Mouse (Mus musculus): Measurements from ENCODE around the gene Cpt1c. TPM values are rescaled to one million over a fixed set of nuclear protein-coding genes. Genes with fewer than 3 reads are reported as not detected.

Gene Cpt1c
- polyA plus RNA-seq, 1 experiment, result 5.5 TPM

DNA sequence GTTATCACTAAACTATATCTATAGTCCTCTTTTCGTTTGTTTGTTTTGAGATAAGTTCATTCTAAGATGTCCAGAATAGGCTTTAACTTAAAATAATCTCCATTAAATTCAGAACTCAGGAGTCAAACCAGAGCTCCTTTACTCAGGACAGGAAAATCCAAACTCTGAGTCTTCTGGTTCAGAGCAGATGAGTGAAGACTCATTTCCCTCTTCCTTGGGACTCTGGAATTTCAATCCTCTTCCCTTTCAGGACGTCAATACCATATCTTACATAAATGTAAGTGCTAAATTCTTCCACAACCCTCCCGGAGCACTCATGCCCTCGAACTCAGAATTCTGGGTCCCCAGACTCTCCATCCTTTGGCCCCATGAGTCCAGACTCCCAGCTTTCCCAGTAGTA is 42.1 kb upstream of the Cpt1c start:
- Histone ChIP-seq H3K79me3 (ENCODE audit: low read depth) (peaks cover 31% of the 10 kb centered on the region), H3K79me2 (ENCODE audit: control insufficient read depth, insufficient read depth) (peaks cover 46% of the 10 kb centered on the region), H3ac (ENCODE audit: control insufficient read depth, insufficient read length, low read depth) (peak overlapping the region; percentile 67), H3K27me3 (ENCODE audit: control insufficient read depth, insufficient read depth, insufficient read length) (no peaks in the 10 kb centered on the region), H3K36me3 (ENCODE audit: control insufficient read depth, insufficient read depth) (peaks cover 16% of the 10 kb centered on the region), H3K4me3 (ENCODE audit: insufficient read depth, poor library complexity, severe bottlenecking) (peak overlapping the region; percentile 26)
- TF ChIP-seq MAX (IDR thresholded peaks at IDR 0.05) (no peak), FOSL1 (IDR thresholded peaks at IDR 0.05; ENCODE audit: insufficient read depth, low read length, poor library complexity, severe bottlenecking) (no peak), USF1 (IDR thresholded peaks at IDR 0.05; ENCODE audit: low read depth) (no peak), CEBPB (IDR thresholded peaks at IDR 0.05; ENCODE audit: low read depth) (no peak), MYOG (IDR thresholded peaks at IDR 0.05; ENCODE audit: control insufficient read depth, extremely low read depth, insufficient read length) (no peak), MYOD1 (IDR thresholded peaks at IDR 0.05; ENCODE audit: control insufficient read depth, insufficient read length, low read depth) (no peak), CTCF (IDR thresholded peaks at IDR 0.05; ENCODE audit: control insufficient read depth, insufficient read depth, insufficient read length) (no peak)

DNA sequence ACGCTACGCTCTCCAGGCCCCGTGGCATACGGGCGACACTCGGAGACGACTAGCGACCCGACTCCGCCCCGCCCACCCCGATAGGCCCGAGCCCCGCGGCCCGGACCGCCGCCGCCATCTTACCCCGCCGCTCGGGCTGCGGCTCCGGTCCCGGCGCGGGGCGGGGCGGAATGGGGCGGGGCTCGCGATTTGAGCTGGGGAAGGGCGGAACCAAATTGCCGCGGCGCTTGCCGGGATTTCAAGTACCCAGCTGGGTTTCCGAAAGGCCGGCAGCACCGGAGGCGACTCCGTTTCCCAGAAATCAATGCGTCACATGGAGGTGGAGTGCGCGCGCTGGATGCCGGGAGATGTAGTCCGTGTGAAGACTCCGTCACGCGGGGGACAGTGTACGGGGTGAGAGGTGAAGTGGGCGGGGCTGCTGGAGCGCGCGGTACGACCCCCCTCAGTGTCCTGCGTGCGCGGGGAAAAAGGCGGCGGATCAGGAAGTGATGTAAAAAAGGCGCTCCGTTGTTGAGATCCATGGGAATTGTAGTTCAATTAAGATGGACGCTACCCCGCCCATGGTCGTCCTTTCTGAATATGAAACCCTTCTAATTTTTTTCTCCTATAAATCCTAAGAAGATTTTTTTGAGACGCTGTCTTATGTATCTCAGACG is 41.4 kb upstream of the Cpt1c start, which contains the start of gene Scaf1:
TSS of gene Scaf1 (minus strand) at position 407 of the 656 bp plus-strand sequence.
- H3K36me3 ChIP-seq (ENCODE audit: control insufficient read depth, insufficient read depth), result peaks cover 21% of the 10 kb centered on the region
- peak; percentile 85 for TF ChIP-seq USF1 (IDR thresholded peaks at IDR 0.05; ENCODE audit: low read depth)
- no peak for TF ChIP-seq CTCF (IDR thresholded peaks at IDR 0.05; ENCODE audit: control insufficient read depth, insufficient read depth, insufficient read length)
- no peak for TF ChIP-seq MYOG (IDR thresholded peaks at IDR 0.05; ENCODE audit: control insufficient read depth, extremely low read depth, insufficient read length)
- TF ChIP-seq CEBPB (IDR thresholded peaks at IDR 0.05; ENCODE audit: low read depth), result no peak
- H3K79me3 ChIP-seq (ENCODE audit: low read depth), result peaks cover 31% of the 10 kb centered on the region
- H3K4me3 ChIP-seq (ENCODE audit: insufficient read depth, poor library complexity, severe bottlenecking), result peak within 1 kb of the TSS; percentile 89
- H3ac ChIP-seq (ENCODE audit: control insufficient read depth, insufficient read length, low read depth), result peak within 1 kb of the TSS; percentile 99
- H3K79me2 ChIP-seq (ENCODE audit: control insufficient read depth, insufficient read depth), result peaks cover 50% of the 10 kb centered on the region
- no peaks in the 10 kb centered on the region for H3K27me3 ChIP-seq (ENCODE audit: control insufficient read depth, insufficient read depth, insufficient read length)

DNA sequence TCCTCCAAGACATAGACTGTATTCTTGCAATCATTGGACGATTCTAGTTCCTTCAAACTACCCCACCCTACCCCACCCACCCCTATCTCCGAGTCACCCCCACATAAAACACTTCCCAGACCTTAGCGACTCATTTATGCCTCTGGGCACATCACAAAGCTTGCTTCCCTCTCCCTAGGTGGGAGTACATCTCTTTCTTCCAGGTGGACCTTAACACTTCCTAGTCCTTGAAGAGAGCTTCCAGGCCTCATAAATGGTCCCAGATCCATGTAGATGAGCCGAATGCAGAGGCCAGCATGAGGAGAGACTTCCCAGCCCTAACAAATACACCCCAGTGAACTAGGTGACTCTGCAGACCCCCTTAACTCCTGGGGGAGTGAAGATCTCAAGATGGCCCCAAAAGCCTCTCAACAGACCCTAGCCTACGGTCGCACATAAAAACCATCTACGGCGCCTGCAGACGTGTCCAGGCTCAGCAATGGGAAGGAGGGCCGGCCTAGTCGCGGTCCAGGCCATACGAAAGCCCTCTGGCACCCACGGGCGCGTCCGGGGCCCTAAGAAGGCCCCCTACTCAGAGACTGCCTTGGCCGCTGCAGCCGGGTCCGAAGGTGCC is 40.8 kb upstream of the Cpt1c start:
- H3ac ChIP-seq (ENCODE audit: control insufficient read depth, insufficient read length, low read depth), result peak overlapping the region; percentile 99
- H3K4me3 ChIP-seq (ENCODE audit: insufficient read depth, poor library complexity, severe bottlenecking), result peak overlapping the region; percentile 89
- TF ChIP-seq MYOD1 (IDR thresholded peaks at IDR 0.05; ENCODE audit: control insufficient read depth, insufficient read length, low read depth), result no peak
- TF ChIP-seq CEBPB (IDR thresholded peaks at IDR 0.05; ENCODE audit: low read depth), result no peak
- no peak for TF ChIP-seq MYOG (IDR thresholded peaks at IDR 0.05; ENCODE audit: control insufficient read depth, extremely low read depth, insufficient read length)
- TF ChIP-seq USF1 (IDR thresholded peaks at IDR 0.05; ENCODE audit: low read depth), result no peak
- no peak for TF ChIP-seq CTCF (IDR thresholded peaks at IDR 0.05; ENCODE audit: control insufficient read depth, insufficient read depth, insufficient read length)
- no peak for TF ChIP-seq MAX (IDR thresholded peaks at IDR 0.05)
- no peak for TF ChIP-seq FOSL1 (IDR thresholded peaks at IDR 0.05; ENCODE audit: insufficient read depth, low read length, poor library complexity, severe bottlenecking)
- peaks cover 21% of the 10 kb centered on the region for H3K36me3 ChIP-seq (ENCODE audit: control insufficient read depth, insufficient read depth)
- peaks cover 53% of the 10 kb centered on the region for H3K79me2 ChIP-seq (ENCODE audit: control insufficient read depth, insufficient read depth)
- H3K27me3 ChIP-seq (ENCODE audit: control insufficient read depth, insufficient read depth, insufficient read length), result no peaks in the 10 kb centered on the region
- H3K79me3 ChIP-seq (ENCODE audit: low read depth), result peaks cover 31% of the 10 kb centered on the region

DNA sequence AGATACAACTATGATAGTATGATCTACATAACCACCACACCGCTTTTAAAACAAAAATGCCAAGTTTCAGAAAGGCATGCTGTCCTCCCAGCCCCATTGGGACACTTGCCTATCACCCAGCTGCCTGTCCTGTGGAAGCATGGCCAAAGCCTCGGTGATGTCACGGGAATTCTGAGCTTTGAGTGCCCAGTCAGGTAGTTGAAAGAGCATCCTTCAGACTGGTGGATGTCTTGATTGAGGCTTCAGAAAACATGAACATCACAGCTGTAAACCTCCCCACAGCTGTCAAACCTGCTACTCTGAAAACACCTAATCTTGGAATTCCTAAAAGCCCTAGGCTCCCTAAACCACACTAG is 39.4 kb upstream of the Cpt1c start:
- Histone ChIP-seq H3ac (ENCODE audit: control insufficient read depth, insufficient read length, low read depth) (no peak overlapping the region), H3K36me3 (ENCODE audit: control insufficient read depth, insufficient read depth) (peaks cover 33% of the 10 kb centered on the region), H3K79me2 (ENCODE audit: control insufficient read depth, insufficient read depth) (peaks cover 66% of the 10 kb centered on the region), H3K27me3 (ENCODE audit: control insufficient read depth, insufficient read depth, insufficient read length) (no peaks in the 10 kb centered on the region), H3K4me3 (ENCODE audit: insufficient read depth, poor library complexity, severe bottlenecking) (no peak overlapping the region), H3K79me3 (ENCODE audit: low read depth) (peaks cover 36% of the 10 kb centered on the region)
- no peak for TF ChIP-seq MYOG (IDR thresholded peaks at IDR 0.05; ENCODE audit: control insufficient read depth, extremely low read depth, insufficient read length)
- no peak for TF ChIP-seq FOSL1 (IDR thresholded peaks at IDR 0.05; ENCODE audit: insufficient read depth, low read length, poor library complexity, severe bottlenecking)
- TF ChIP-seq USF1 (IDR thresholded peaks at IDR 0.05; ENCODE audit: low read depth), result no peak
- TF ChIP-seq CTCF (IDR thresholded peaks at IDR 0.05; ENCODE audit: control insufficient read depth, insufficient read depth, insufficient read length), result no peak
- TF ChIP-seq MAX (IDR thresholded peaks at IDR 0.05), result no peak
- no peak for TF ChIP-seq CEBPB (IDR thresholded peaks at IDR 0.05; ENCODE audit: low read depth)

DNA sequence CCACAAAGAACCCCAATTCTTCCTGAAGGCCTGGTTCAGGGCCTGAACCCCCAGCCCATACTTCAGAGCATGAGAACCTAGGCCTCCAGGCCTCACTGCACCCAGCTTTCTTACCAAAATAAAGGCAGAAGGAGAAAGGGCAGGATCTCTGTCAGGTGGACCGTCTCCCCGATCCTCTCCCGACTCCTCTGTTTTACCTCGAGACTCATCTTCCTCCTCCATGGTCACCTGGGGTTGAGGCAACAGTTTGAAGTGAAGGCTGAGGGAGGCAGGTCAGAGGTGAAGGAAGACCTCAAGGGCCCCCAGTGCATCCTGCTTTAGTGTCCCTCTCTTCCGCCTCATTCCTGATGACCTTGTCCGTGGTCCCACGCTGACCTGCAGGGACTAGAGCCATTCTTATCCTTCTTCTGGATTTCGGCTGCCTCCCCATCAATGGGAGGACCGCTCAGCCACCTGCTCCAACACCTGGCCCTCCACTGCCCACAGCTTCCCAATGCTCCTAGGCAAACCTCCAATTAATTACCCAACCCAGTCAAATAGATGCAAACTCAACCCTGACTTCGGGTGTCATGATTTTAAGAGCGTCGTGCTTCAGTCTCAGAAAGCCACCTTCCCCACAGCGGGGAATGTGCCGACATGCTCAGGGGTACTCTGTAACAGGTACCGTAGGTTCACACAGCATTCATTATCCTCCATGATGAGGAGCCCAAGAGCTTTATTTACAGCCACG is 38.9 kb upstream of the Cpt1c start:
- H3K36me3 ChIP-seq (ENCODE audit: control insufficient read depth, insufficient read depth), result peaks cover 34% of the 10 kb centered on the region
- H3K27me3 ChIP-seq (ENCODE audit: control insufficient read depth, insufficient read depth, insufficient read length), result no peaks in the 10 kb centered on the region
- H3ac ChIP-seq (ENCODE audit: control insufficient read depth, insufficient read length, low read depth), result no peak overlapping the region
- peaks cover 36% of the 10 kb centered on the region for H3K79me3 ChIP-seq (ENCODE audit: low read depth)
- no peak overlapping the region for H3K4me3 ChIP-seq (ENCODE audit: insufficient read depth, poor library complexity, severe bottlenecking)
- TF ChIP-seq FOSL1 (IDR thresholded peaks at IDR 0.05; ENCODE audit: insufficient read depth, low read length, poor library complexity, severe bottlenecking) (no peak), MAX (IDR thresholded peaks at IDR 0.05) (no peak), USF1 (IDR thresholded peaks at IDR 0.05; ENCODE audit: low read depth) (no peak), MYOG (IDR thresholded peaks at IDR 0.05; ENCODE audit: control insufficient read depth, extremely low read depth, insufficient read length) (no peak), CEBPB (IDR thresholded peaks at IDR 0.05; ENCODE audit: low read depth) (no peak), CTCF (IDR thresholded peaks at IDR 0.05; ENCODE audit: control insufficient read depth, insufficient read depth, insufficient read length) (no peak), MYOD1 (IDR thresholded peaks at IDR 0.05; ENCODE audit: control insufficient read depth, insufficient read length, low read depth) (no peak)
- H3K79me2 ChIP-seq (ENCODE audit: control insufficient read depth, insufficient read depth), result peaks cover 68% of the 10 kb centered on the region

Measured in C2C12 (cell line).